In genomic region chr10:79781139-79781538, GRCm38 (mm10) we compare ENCODE assay signal across 9 mouse cellular contexts. TPM values are rescaled to one million over a fixed set of nuclear protein-coding genes. Genes with fewer than 3 reads are reported as not detected.
DNase-seq lines count a peak whose midpoint lies in the region; ATAC-seq and TF ChIP-seq lines count a peak whose summit lies in the region.
"Had no signal": no experiment of that assay in that cellular context is flagged by ENCODE, and none has a peak within 500 bp of the region (broad histone marks: within the 10 kb centered on the region; RNA-seq: fewer than 3 reads in every experiment).

No protein-coding gene starts in this region.

- H3K4me1 ChIP-seq in heart, embryonic 10.5 days, result peaks cover 44% of the 10 kb centered on the region
- peaks cover 43% of the 10 kb centered on the region for H3K4me1 ChIP-seq in thymus, adult 2 months (replicated peaks; ENCODE audit: control insufficient read depth, insufficient read depth, low read length)
- peaks cover 34% of the 10 kb centered on the region for H3K4me1 ChIP-seq in liver, embryonic 12.5 days
- peaks cover 2% of the 10 kb centered on the region; the same call in 1 of the 2 replicates for H3K4me1 ChIP-seq in stomach, postnatal 0 days (replicated peaks; ENCODE audit: control insufficient read depth, insufficient read depth)

- no peak for TF ChIP-seq POLR2A in thymus, adult 2 months (IDR thresholded peaks at IDR 0.05; ENCODE audit: control insufficient read depth, extremely low read depth, insufficient read depth, low read length, poor library complexity)

- WGBS in heart, embryonic 10.5 days, result 30% methylated on average over 21 of the region's 21 CpGs
- 42% methylated on average over 21 of the region's 21 CpGs for WGBS in thymus, adult 2 months
- 27% methylated on average over 21 of the region's 21 CpGs for WGBS in liver, embryonic 12.5 days (ENCODE audit: insufficient replicate concordance)
- 29% methylated on average over 21 of the region's 21 CpGs for WGBS in stomach, postnatal 0 days

- TF ChIP-seq CTCF in thymus, adult 2 months (IDR thresholded peaks at IDR 0.05; ENCODE audit: borderline replicate concordance, control insufficient read depth, extremely low read depth, insufficient read depth, low read length, poor library complexity), result no peak
- no peak for TF ChIP-seq CTCF in stomach, postnatal 0 days (IDR thresholded peaks at IDR 0.05; ENCODE audit: low read depth)

- TF ChIP-seq EP300 in stomach, postnatal 0 days (optimal IDR thresholded peaks at IDR 0.05), result no peak

- H3K4me2 ChIP-seq in liver, embryonic 12.5 days, result peak overlapping the region; percentile 71
- peak overlapping the region; percentile 62 for H3K4me2 ChIP-seq in stomach, postnatal 0 days (replicated peaks; ENCODE audit: low read depth)

- no peak overlapping the region for H3K9ac ChIP-seq in liver, embryonic 12.5 days
- H3K9ac ChIP-seq in stomach, postnatal 0 days (ENCODE audit: low read length), result peak overlapping the region; percentile 31; the same call in 1 of the 2 replicates

- no peak for ATAC-seq in liver, embryonic 12.5 days
- no peak; the same call in 1 of the 2 replicates for ATAC-seq in stomach, postnatal 0 days (ENCODE audit: low FRiP score, low TSS enrichment)

- H3K27me3 ChIP-seq in heart, embryonic 10.5 days (ENCODE audit: insufficient read depth, poor library complexity, severe bottlenecking), result peaks cover 81% of the 10 kb centered on the region
- H3K27me3 ChIP-seq in thymus, adult 2 months (ENCODE audit: control insufficient read depth, insufficient read depth, low read length), result no peaks in the 10 kb centered on the region
- H3K27me3 ChIP-seq in liver, embryonic 12.5 days (replicated peaks), result peaks cover 80% of the 10 kb centered on the region
- H3K27me3 ChIP-seq in stomach, postnatal 0 days (ENCODE audit: control insufficient read depth, insufficient read depth, low read length), result no peaks in the 10 kb centered on the region

- H3K9me3 ChIP-seq in heart, embryonic 10.5 days, result no peaks in the 10 kb centered on the region
- H3K9me3 ChIP-seq in liver, embryonic 12.5 days (replicated peaks), result no peaks in the 10 kb centered on the region
- H3K9me3 ChIP-seq in stomach, postnatal 0 days (ENCODE audit: control insufficient read depth, low read length), result no peaks in the 10 kb centered on the region

- DNase-seq in heart, embryonic 10.5 days (ENCODE audit: low spot score), result no peak
- no peak for DNase-seq in heart, adult 9 months (ENCODE audit: low spot score in 2 of 2)
- no peak for DNase-seq in thymus, adult 2 months
- DNase-seq in thymus, postnatal 36 days, result no peak
- no peak for DNase-seq in stomach, postnatal 0 days (ENCODE audit: low spot score)
- DNase-seq in layer of hippocampus, postnatal 25 days (ENCODE audit: extremely low spot score in 1 of 2, low spot score in 1 of 2), result no peak
- DNase-seq in c-Kit-positive CD71-positive TER-119-positive erythroid progenitor cells, embryonic 14.5 days (ENCODE audit: low spot score), result no peak

- no peak overlapping the region for H3K27ac ChIP-seq in heart, embryonic 10.5 days
- H3K27ac ChIP-seq in thymus, adult 2 months (ENCODE audit: control insufficient read depth, insufficient read depth, low read length), result no peak overlapping the region
- H3K27ac ChIP-seq in liver, embryonic 12.5 days, result peak overlapping the region; percentile 16; the same call in 1 of the 2 replicates
- H3K27ac ChIP-seq in stomach, postnatal 0 days (replicated peaks), result peak overlapping the region; percentile 37

- peak overlapping the region; percentile 63 for H3K4me3 ChIP-seq in heart, embryonic 10.5 days
- H3K4me3 ChIP-seq in thymus, adult 2 months (ENCODE audit: control insufficient read depth, insufficient read depth, low read length), result peak overlapping the region; percentile 19
- peak overlapping the region; percentile 48 for H3K4me3 ChIP-seq in liver, embryonic 12.5 days
- peak overlapping the region; percentile 41 for H3K4me3 ChIP-seq in stomach, postnatal 0 days (ENCODE audit: low read depth, low read length)

- no peaks in the 10 kb centered on the region for H3K36me3 ChIP-seq in heart, embryonic 10.5 days
- H3K36me3 ChIP-seq in thymus, adult 2 months (ENCODE audit: control insufficient read depth, insufficient read depth, low read length), result no peaks in the 10 kb centered on the region
- H3K36me3 ChIP-seq in liver, embryonic 12.5 days, result no peaks in the 10 kb centered on the region
- no peaks in the 10 kb centered on the region for H3K36me3 ChIP-seq in stomach, postnatal 0 days (ENCODE audit: control insufficient read depth, insufficient read depth, low read length)

RNA-seq across cellular contexts. Expression of gene Fstl3, which starts 4.1 kb away (rescaled TPM):
- 7.9 and 8.0 TPM in 2 replicates for polyA plus RNA-seq in heart, embryonic 10.5 days (2016; fragmentation: Nextera tagmentation; extraction: Ambion mirVana)
- polyA plus RNA-seq in thymus, adult 2 months (2012; rRNA removed), result 15.9 and 17.1 TPM in 2 replicates
- polyA plus RNA-seq in liver, embryonic 12.5 days (2016; fragmentation: Nextera tagmentation; extraction: Ambion mirVana), result 0.80 and 0.98 TPM in 2 replicates
- polyA plus RNA-seq in stomach, postnatal 0 days (2015; fragmentation: Nextera tagmentation; extraction: Ambion mirVana), result 14.1 and 17.6 TPM in 2 replicates
- 1 to 10 TPM; 1.2 to 2.1 TPM for total RNA-seq in layer of hippocampus, postnatal 25 days (2021)

RNA-seq across cellular contexts. Expression of gene Prss57, which starts 9.6 kb away (rescaled TPM):
- polyA plus RNA-seq in heart, embryonic 10.5 days (2016; fragmentation: Nextera tagmentation; extraction: Ambion mirVana), result not detected in 2 replicates
- polyA plus RNA-seq in thymus, adult 2 months (2012; rRNA removed), result 23.4 and 30.1 TPM in 2 replicates
- 1.4 and 2.2 TPM in 2 replicates for polyA plus RNA-seq in liver, embryonic 12.5 days (2016; fragmentation: Nextera tagmentation; extraction: Ambion mirVana)
- polyA plus RNA-seq in stomach, postnatal 0 days (2015; fragmentation: Nextera tagmentation; extraction: Ambion mirVana), result 0.04 and 0.15 TPM in 2 replicates
- total RNA-seq in layer of hippocampus, postnatal 25 days (2021), result under 1 TPM; 0.30 to 0.33 TPM
- polyA plus RNA-seq: CD4-positive, CD25-positive, alpha-beta regulatory T cell, adult 4 months had no signal

RNA-seq across cellular contexts. Expression of gene Palm, which starts 12.2 kb away (rescaled TPM):
- polyA plus RNA-seq in heart, embryonic 10.5 days (2016; fragmentation: Nextera tagmentation; extraction: Ambion mirVana), result 80.7 and 83.1 TPM in 2 replicates
- 63.7 and 87.8 TPM in 2 replicates for polyA plus RNA-seq in thymus, adult 2 months (2012; rRNA removed)
- polyA plus RNA-seq in liver, embryonic 12.5 days (2016; fragmentation: Nextera tagmentation; extraction: Ambion mirVana), result 12.4 and 13.2 TPM in 2 replicates
- 27.8 and 29.1 TPM in 2 replicates for polyA plus RNA-seq in stomach, postnatal 0 days (2015; fragmentation: Nextera tagmentation; extraction: Ambion mirVana)
- 100 to 1,000 TPM; 307 to 325 TPM for total RNA-seq in layer of hippocampus, postnatal 25 days (2021)

RNA-seq across cellular contexts. Expression of gene Rnf126, which starts 14.4 kb away (rescaled TPM):
- 84.4 and 113 TPM in 2 replicates for polyA plus RNA-seq in heart, embryonic 10.5 days (2016; fragmentation: Nextera tagmentation; extraction: Ambion mirVana)
- 375 and 472 TPM in 2 replicates for polyA plus RNA-seq in thymus, adult 2 months (2012; rRNA removed)
- polyA plus RNA-seq in liver, embryonic 12.5 days (2016; fragmentation: Nextera tagmentation; extraction: Ambion mirVana), result 79.6 and 80.4 TPM in 2 replicates
- 60.0 and 68.6 TPM in 2 replicates for polyA plus RNA-seq in stomach, postnatal 0 days (2015; fragmentation: Nextera tagmentation; extraction: Ambion mirVana)
- total RNA-seq in layer of hippocampus, postnatal 25 days (2021), result 10 to 100 TPM; 82.7 to 92.9 TPM

RNA-seq across cellular contexts. Expression of gene Fgf22, which starts 26.3 kb away (rescaled TPM):
- polyA plus RNA-seq in heart, embryonic 10.5 days (2016; fragmentation: Nextera tagmentation; extraction: Ambion mirVana), result 0.11 and 0.16 TPM in 2 replicates
- not detected in 2 replicates for polyA plus RNA-seq in thymus, adult 2 months (2012; rRNA removed)
- polyA plus RNA-seq in liver, embryonic 12.5 days (2016; fragmentation: Nextera tagmentation; extraction: Ambion mirVana), result 0.11 and 0.13 TPM in 2 replicates
- polyA plus RNA-seq in stomach, postnatal 0 days (2015; fragmentation: Nextera tagmentation; extraction: Ambion mirVana), result 13.5 and 14.9 TPM in 2 replicates
- total RNA-seq in layer of hippocampus, postnatal 25 days (2021), result 1 to 10 TPM; 1.0 to 1.5 TPM
- polyA plus RNA-seq: CD4-positive, CD25-positive, alpha-beta regulatory T cell, adult 4 months had no signal

Comparison
In these comparisons a context has a peak if more than half of its experiments do, and no peak if none do; other contexts are left out.
1. H3K27ac ChIP-seq: peak in liver, embryonic 12.5 days (single experiment) and stomach, postnatal 0 days (single experiment); none in heart, embryonic 10.5 days (single experiment) and thymus, adult 2 months (single experiment).
2. Peak in every context shown above with its lines, with median percentiles within 50 percentile points of each other: H3K4me3 ChIP-seq.